Mouse (Mus musculus): ENCODE results near the gene Ythdf2.

GRCm38 (mm10) chr4:132145092-132145491, 67.0 kb downstream of the Ythdf2 start:
- no peak for TF ChIP-seq GATA1 (IDR thresholded peaks at IDR 0.05; ENCODE audit: borderline replicate concordance, low read length)
- no peak for TF ChIP-seq CTCF (IDR thresholded peaks at IDR 0.05; ENCODE audit: low read depth, low read length)
